Mouse (Mus musculus): ENCODE measurements around the gene S100pbp.

- TF ChIP-seq EP300 (optimal IDR thresholded peaks at IDR 0.05) = no peak
- no peak for TF ChIP-seq CTCF (IDR thresholded peaks at IDR 0.05; ENCODE audit: low read depth)
Observed at GRCm38 (mm10) chr4:129142439-129143045, 47.0 kb downstream of the S100pbp start.
